Mouse (Mus musculus) spleen, postnatal 4 days (tissue): ENCODE measurements around the gene Zfp536.

Experiments
- DNase-seq, 2 experiments: peaks; one replicate each; pipeline ENCODE4 v3.0.0; 2022; ENCODE audit warnings: low spot score in 2 of 2

The Zfp536 gene

GRCm38 (mm10) chr7:37689561-37690305 lies 83.7 kb downstream of the Zfp536 start:
- DNase-seq, result peak in 1 of 2 experiments; percentile 31

GRCm38 (mm10) chr7:37689107-37689511 lies 84.3 kb downstream of the Zfp536 start:
- peak in 1 of 2 experiments; percentile 45 for DNase-seq

GRCm38 (mm10) chr7:37686366-37686765 lies 87.1 kb downstream of the Zfp536 start:
- no peak for DNase-seq

- no peak for DNase-seq
These were observed 88.2 kb downstream of the Zfp536 start for GRCm38 (mm10) chr7:37685247-37685646.

- DNase-seq, result no peak
These were observed 92.1 kb downstream of the Zfp536 start for GRCm38 (mm10) chr7:37681335-37681734.

GRCm38 (mm10) chr7:37663676-37664365 lies 109.6 kb downstream of the Zfp536 start:
- no peak for DNase-seq

- DNase-seq, result no peak
These were observed 124.8 kb downstream of the Zfp536 start for GRCm38 (mm10) chr7:37648671-37649070.

GRCm38 (mm10) chr7:37647917-37648615 lies 125.4 kb downstream of the Zfp536 start:
- DNase-seq, result no peak

- DNase-seq, result no peak
These were observed 133.6 kb downstream of the Zfp536 start for GRCm38 (mm10) chr7:37639740-37640397.

GRCm38 (mm10) chr7:37634812-37635211 lies 138.6 kb downstream of the Zfp536 start:
- DNase-seq, result no peak

GRCm38 (mm10) chr7:37630410-37630809 lies 143.0 kb downstream of the Zfp536 start:
- DNase-seq, result no peak

- DNase-seq, result no peak
These were observed 145.4 kb downstream of the Zfp536 start for GRCm38 (mm10) chr7:37627897-37628510.

GRCm38 (mm10) chr7:37625758-37626157 lies 147.7 kb downstream of the Zfp536 start:
- no peak for DNase-seq

GRCm38 (mm10) chr7:37624759-37625340 lies 148.6 kb downstream of the Zfp536 start:
- no peak for DNase-seq

- DNase-seq, result no peak
These were observed 149.3 kb downstream of the Zfp536 start for GRCm38 (mm10) chr7:37623903-37624758.

- DNase-seq, result no peak
These were observed 154.2 kb downstream of the Zfp536 start for GRCm38 (mm10) chr7:37619254-37619653.

GRCm38 (mm10) chr7:37617880-37618279 lies 155.6 kb downstream of the Zfp536 start:
- DNase-seq, result no peak

- no peak for DNase-seq
These were observed 157.5 kb downstream of the Zfp536 start for GRCm38 (mm10) chr7:37615932-37616331.

GRCm38 (mm10) chr7:37614381-37614780 lies 159.1 kb downstream of the Zfp536 start:
- DNase-seq, result no peak

GRCm38 (mm10) chr7:37608556-37608955 lies 164.9 kb downstream of the Zfp536 start:
- DNase-seq, result no peak
